24 mouse cellular contexts compared by ENCODE assay signal in genomic region chr17:42643416-42643815, GRCm38 (mm10). TPM values are rescaled to one million over a fixed set of nuclear protein-coding genes. Genes with fewer than 3 reads are reported as not detected.
A peak's percentile ranks its signal among the peaks of the same experiment; 100 is the strongest.
DNase-seq lines count a peak whose midpoint lies in the region; ATAC-seq and TF ChIP-seq lines count a peak whose summit lies in the region.
"Had no signal": no experiment of that assay in that cellular context is flagged by ENCODE, and none has a peak within 500 bp of the region (broad histone marks: within the 10 kb centered on the region; RNA-seq: fewer than 3 reads in every experiment).

No protein-coding gene starts in this region.

- intact Hi-C loops in heart, postnatal 14 days (cut with DNase I) = no loop called here
- intact Hi-C loops in gastrocnemius, adult 2 months (cut with DNase I) = no loop called here

- 60% methylated on average over 3 of the region's 3 CpGs for WGBS in heart, embryonic 11.5 days (ENCODE audit: insufficient replicate concordance)
- 61% methylated on average over 3 of the region's 3 CpGs for WGBS in heart, embryonic 15.5 days
- WGBS in midbrain, embryonic 14.5 days = 86% methylated on average over 3 of the region's 3 CpGs

- H3K9ac ChIP-seq in heart, embryonic 11.5 days (ENCODE audit: low read depth, low read length) = no peak overlapping the region
- no peak overlapping the region for H3K9ac ChIP-seq in heart, embryonic 15.5 days
- no peak overlapping the region for H3K9ac ChIP-seq in midbrain, embryonic 14.5 days (replicated peaks; ENCODE audit: low read length)
- H3K9ac ChIP-seq: embryonic facial prominence, embryonic 13.5 days; forebrain, embryonic 13.5 days; forebrain, postnatal 0 days; hindbrain, embryonic 14.5 days; intestine, embryonic 15.5 days had no signal

- H3K4me1 ChIP-seq in heart, embryonic 11.5 days (ENCODE audit: control insufficient read depth, insufficient read depth, low read length) = no peaks in the 10 kb centered on the region
- H3K4me1 ChIP-seq in heart, embryonic 15.5 days (replicated peaks) = peaks cover 3% of the 10 kb centered on the region; the same call in 1 of the 2 replicates
- H3K4me1 ChIP-seq in midbrain, embryonic 14.5 days (ENCODE audit: control insufficient read depth, insufficient read depth, low read length) = no peaks in the 10 kb centered on the region
- H3K4me1 ChIP-seq: embryonic facial prominence, embryonic 13.5 days; forebrain, embryonic 13.5 days; hindbrain, embryonic 10.5 days; intestine, embryonic 15.5 days had no signal

- H3K27ac ChIP-seq in heart, embryonic 11.5 days (ENCODE audit: low read depth, low read length) = no peak overlapping the region
- H3K27ac ChIP-seq in heart, embryonic 15.5 days = no peak overlapping the region
- H3K27ac ChIP-seq in gastrocnemius, adult 2 months = no peak overlapping the region
- no peak overlapping the region for H3K27ac ChIP-seq in midbrain, embryonic 14.5 days (replicated peaks; ENCODE audit: low read depth, low read length)
- H3K27ac ChIP-seq: embryonic facial prominence, embryonic 13.5 days; forebrain, embryonic 13.5 days; hindbrain, embryonic 10.5 days; hindbrain, embryonic 14.5 days; intestine, embryonic 15.5 days had no signal

- no peak for TF ChIP-seq CTCF in gastrocnemius, adult 2 months (IDR thresholded peaks at IDR 0.05)

- no peak overlapping the region for H3K4me3 ChIP-seq in heart, embryonic 11.5 days (ENCODE audit: low read depth, low read length)
- no peak overlapping the region for H3K4me3 ChIP-seq in heart, embryonic 15.5 days
- H3K4me3 ChIP-seq in gastrocnemius, adult 2 months = no peak overlapping the region
- no peak overlapping the region for H3K4me3 ChIP-seq in midbrain, embryonic 14.5 days (replicated peaks; ENCODE audit: low read depth, low read length)
- H3K4me3 ChIP-seq: embryonic facial prominence, embryonic 13.5 days; forebrain, embryonic 13.5 days; hindbrain, embryonic 10.5 days; intestine, embryonic 15.5 days had no signal

- 0 out of 2 replicates have a peak, but pooled peaks cover 6% of the 10 kb centered on the region for H3K9me3 ChIP-seq in heart, embryonic 11.5 days (replicated peaks; ENCODE audit: control insufficient read depth, low read length)
- H3K9me3 ChIP-seq in heart, embryonic 15.5 days (replicated peaks) = no peaks in the 10 kb centered on the region
- H3K9me3 ChIP-seq in midbrain, embryonic 14.5 days (ENCODE audit: control insufficient read depth, low read length) = no peaks in the 10 kb centered on the region
- H3K9me3 ChIP-seq: embryonic facial prominence, embryonic 13.5 days; forebrain, embryonic 13.5 days; hindbrain, embryonic 10.5 days; intestine, embryonic 15.5 days had no signal

- no peak; the same call in 1 of the 2 replicates for ATAC-seq in heart, embryonic 11.5 days (replicated peaks; ENCODE audit: insufficient number of reproducible peaks, low FRiP score, low TSS enrichment)
- ATAC-seq in heart, embryonic 15.5 days (replicated peaks; ENCODE audit: insufficient number of reproducible peaks, insufficient read depth, low FRiP score, low read depth) = peak; percentile 80
- no peak for ATAC-seq in midbrain, embryonic 14.5 days (ENCODE audit: low FRiP score, low TSS enrichment)
- ATAC-seq: forebrain, embryonic 13.5 days; forebrain, postnatal 0 days; intestine, embryonic 15.5 days had no signal

- H3K4me2 ChIP-seq in heart, embryonic 11.5 days = no peak overlapping the region
- H3K4me2 ChIP-seq in heart, embryonic 15.5 days = no peak overlapping the region
- no peak overlapping the region for H3K4me2 ChIP-seq in midbrain, embryonic 14.5 days (ENCODE audit: low read length)
- H3K4me2 ChIP-seq: embryonic facial prominence, embryonic 13.5 days; forebrain, embryonic 13.5 days; hindbrain, embryonic 14.5 days; intestine, embryonic 15.5 days had no signal

- DNase-seq in heart, adult 18-20 months = peak; percentile 67 to 73
- peak; percentile 68 for DNase-seq in heart, adult 8-10 months (ENCODE audit: low spot score)
- peak; percentile 11 to 47 for DNase-seq in heart, postnatal 14 days
- no peak for DNase-seq in gastrocnemius, adult 2 months
- no peak for DNase-seq in midbrain, embryonic 14.5 days
- no peak for DNase-seq in adrenal gland, adult 8-10 months
- DNase-seq: adrenal gland, postnatal 14 days; cerebellum, adult 11-12 months; cerebellum, adult 9-11 months; cerebellum, postnatal 36 days; forebrain, postnatal 0 days; gastrocnemius, postnatal 25 days; kidney, adult 18-20 months had no signal

- H3K27me3 ChIP-seq in heart, embryonic 11.5 days (ENCODE audit: control insufficient read depth, insufficient read depth, low read length) = no peaks in the 10 kb centered on the region
- no peaks in the 10 kb centered on the region for H3K27me3 ChIP-seq in heart, embryonic 15.5 days
- no peaks in the 10 kb centered on the region for H3K27me3 ChIP-seq in midbrain, embryonic 14.5 days (ENCODE audit: control insufficient read depth, insufficient read depth, low read length)
- H3K27me3 ChIP-seq: embryonic facial prominence, embryonic 13.5 days; forebrain, embryonic 13.5 days; intestine, embryonic 15.5 days had no signal

- H3K36me3 ChIP-seq in heart, embryonic 11.5 days (ENCODE audit: control insufficient read depth, insufficient read depth, low read length) = no peaks in the 10 kb centered on the region
- no peaks in the 10 kb centered on the region for H3K36me3 ChIP-seq in heart, embryonic 15.5 days
- H3K36me3 ChIP-seq in midbrain, embryonic 14.5 days (ENCODE audit: control insufficient read depth, insufficient read depth, low read length) = no peaks in the 10 kb centered on the region
- H3K36me3 ChIP-seq: embryonic facial prominence, embryonic 13.5 days; hindbrain, embryonic 10.5 days; intestine, embryonic 15.5 days had no signal

RNA-seq across cellular contexts. Expression of gene Opn5, which starts 32.2 kb away (rescaled TPM):
- not detected for total RNA-seq in heart, adult 18-20 months (2021)
- polyA plus RNA-seq in heart, embryonic 11.5 days (2014; fragmentation: Nextera tagmentation; extraction: Ambion mirVana) = not detected in 2 replicates
- not detected for total RNA-seq in heart, adult 8-10 months (2022)
- polyA plus RNA-seq in heart, embryonic 15.5 days (2015; fragmentation: Nextera tagmentation; extraction: Ambion mirVana) = not detected in 2 replicates
- not detected for total RNA-seq in heart, postnatal 14 days (2021)
- not detected for total RNA-seq in gastrocnemius, adult 2 months (2021)
- 0.29 TPM in 1 of 2 replicates, not detected in the other for polyA plus RNA-seq in midbrain, embryonic 14.5 days (2014; fragmentation: Nextera tagmentation; extraction: Ambion mirVana)
- not detected for total RNA-seq in adrenal gland, adult 8-10 months (2022)
- total RNA-seq: adrenal gland, postnatal 14 days; gastrocnemius, adult 18-20 months; gastrocnemius, postnatal 25 days; granulocyte monocyte progenitor cell, adult 5-6 weeks; MEL had no signal
- polyA plus RNA-seq: C2C12; embryonic facial prominence, embryonic 13.5 days; hindbrain, embryonic 14.5 days; intestine, embryonic 15.5 days had no signal

RNA-seq across cellular contexts. Expression of gene Adgrf4, which starts 48.7 kb away (rescaled TPM):
- under 1 TPM; 0.15 to 0.23 TPM for total RNA-seq in heart, adult 18-20 months (2021)
- 0.10 TPM in 1 of 2 replicates, not detected in the other for polyA plus RNA-seq in heart, embryonic 11.5 days (2014; fragmentation: Nextera tagmentation; extraction: Ambion mirVana)
- total RNA-seq in heart, adult 8-10 months (2022) = under 1 TPM; 0.09 to 0.56 (median 0.20) TPM
- polyA plus RNA-seq in heart, embryonic 15.5 days (2015; fragmentation: Nextera tagmentation; extraction: Ambion mirVana) = 0.04 TPM in 1 of 2 replicates, not detected in the other
- total RNA-seq in heart, postnatal 14 days (2021) = under 1 TPM; 0.26 to 0.27 TPM
- total RNA-seq in gastrocnemius, adult 2 months (2021) = under 1 TPM; 0.17 to 0.33 TPM
- 0.25 and 0.32 TPM in 2 replicates for polyA plus RNA-seq in midbrain, embryonic 14.5 days (2014; fragmentation: Nextera tagmentation; extraction: Ambion mirVana)
- total RNA-seq in adrenal gland, adult 8-10 months (2022) = under 1 TPM in 1 of 4 experiments, not detected in 3; 0.12 TPM
- total RNA-seq: granulocyte monocyte progenitor cell, adult 5-6 weeks; MEL had no signal
- polyA plus RNA-seq: hindbrain, embryonic 10.5 days had no signal

Comparison
In these comparisons a context has a peak if more than half of its experiments do, and no peak if none do; other contexts are left out.
1. DNase-seq: peak in heart, adult 18-20 months (2 of 2), heart, adult 8-10 months (single experiment) and heart, postnatal 14 days (2 of 2); none in gastrocnemius, adult 2 months (single experiment), midbrain, embryonic 14.5 days (single experiment) and adrenal gland, adult 8-10 months (single experiment).